Comparison of ENCODE assay signal across 10 mouse cellular contexts in the genomic region with DNA sequence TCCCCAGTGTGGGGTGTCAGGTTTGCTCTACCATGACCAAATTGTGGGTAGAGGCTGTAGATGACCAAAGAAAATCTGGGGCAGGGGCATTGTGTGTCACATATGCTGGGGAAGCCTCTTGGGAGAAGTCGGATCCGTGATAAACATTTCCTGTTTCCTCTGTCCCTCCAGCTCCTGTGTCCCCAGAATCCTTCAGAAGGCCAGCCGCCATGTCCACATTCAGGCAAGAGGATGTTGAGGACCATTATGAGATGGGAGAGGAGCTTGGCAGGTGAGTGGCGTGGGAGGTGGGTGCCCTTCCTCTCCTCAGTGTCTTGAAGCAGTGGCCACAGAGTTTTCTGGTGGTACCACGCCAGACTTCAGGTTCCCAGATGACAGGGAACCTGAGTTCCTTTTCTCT. TPM values are rescaled to one million over a fixed set of nuclear protein-coding genes. Genes with fewer than 3 reads are reported as not detected.
DNase-seq lines count a peak whose midpoint lies in the region; ATAC-seq and TF ChIP-seq lines count a peak whose summit lies in the region.
"Had no signal": no experiment of that assay in that cellular context is flagged by ENCODE, and none has a peak within 500 bp of the region (broad histone marks: within the 10 kb centered on the region; RNA-seq: fewer than 3 reads in every experiment).

A gene (minus strand): TSS at position 45 of the 400 bp plus-strand sequence.

- peak within 1 kb of the TSS; percentile 75 for H3K9ac ChIP-seq in embryonic facial prominence, embryonic 14.5 days (ENCODE audit: low read depth, low read length)
- H3K9ac ChIP-seq in intestine, embryonic 16.5 days (ENCODE audit: low read depth, low read length) = peak within 1 kb of the TSS; percentile 80
- H3K9ac ChIP-seq in neural tube, embryonic 14.5 days (replicated peaks; ENCODE audit: low read depth, low read length) = peak within 1 kb of the TSS; percentile 64

- 85% methylated on average over 5 of the region's 5 CpGs for WGBS in embryonic facial prominence, embryonic 14.5 days
- WGBS in intestine, embryonic 16.5 days = 78% methylated on average over 5 of the region's 5 CpGs
- WGBS in neural tube, embryonic 14.5 days = 86% methylated on average over 5 of the region's 5 CpGs

- peak within 1 kb of the TSS; percentile 93 for H3K27ac ChIP-seq in left cerebral cortex, adult 2 months
- peak within 1 kb of the TSS; percentile 77 for H3K27ac ChIP-seq in embryonic facial prominence, embryonic 14.5 days (replicated peaks; ENCODE audit: low read depth, low read length)
- peak within 1 kb of the TSS; percentile 84 for H3K27ac ChIP-seq in intestine, embryonic 16.5 days (ENCODE audit: low read length)
- peak within 1 kb of the TSS; percentile 88 for H3K27ac ChIP-seq in neural tube, embryonic 14.5 days (ENCODE audit: low read depth, low read length)

- no peak for TF ChIP-seq CTCF in left cerebral cortex, adult 2 months (IDR thresholded peaks at IDR 0.05)

- peak within 1 kb of the TSS; percentile 66 for H3K4me2 ChIP-seq in embryonic facial prominence, embryonic 14.5 days (ENCODE audit: low read depth, low read length)
- peak within 1 kb of the TSS; percentile 63 for H3K4me2 ChIP-seq in intestine, embryonic 16.5 days (ENCODE audit: low read depth, low read length)
- H3K4me2 ChIP-seq in neural tube, embryonic 14.5 days (ENCODE audit: low read depth, low read length) = peak within 1 kb of the TSS; percentile 62

- intact Hi-C loops in left cerebral cortex, adult 2 months (cut with DNase I) = loop anchor here (1.0 kb wide), 1 partner anchor 8 kb away; no protein-coding TSS in a partner anchor

- ATAC-seq in embryonic facial prominence, embryonic 14.5 days (ENCODE audit: low read depth) = no peak
- no peak for ATAC-seq in intestine, embryonic 16.5 days
- ATAC-seq in neural tube, embryonic 14.5 days (ENCODE audit: low read depth) = no peak

- peak within 1 kb of the TSS; percentile 65 for H3K4me3 ChIP-seq in left cerebral cortex, adult 2 months
- H3K4me3 ChIP-seq in embryonic facial prominence, embryonic 14.5 days (ENCODE audit: low read depth, low read length) = peak within 1 kb of the TSS; percentile 56
- peak within 1 kb of the TSS; percentile 69 for H3K4me3 ChIP-seq in intestine, embryonic 16.5 days (ENCODE audit: low read length)
- H3K4me3 ChIP-seq in neural tube, embryonic 14.5 days (ENCODE audit: low read depth, low read length) = peak within 1 kb of the TSS; percentile 66

- no peaks in the 10 kb centered on the region for H3K9me3 ChIP-seq in embryonic facial prominence, embryonic 14.5 days (ENCODE audit: control insufficient read depth, low read length)
- no peaks in the 10 kb centered on the region for H3K9me3 ChIP-seq in intestine, embryonic 16.5 days (ENCODE audit: control insufficient read depth, low read length)
- no peaks in the 10 kb centered on the region for H3K9me3 ChIP-seq in neural tube, embryonic 14.5 days (ENCODE audit: control insufficient read depth, low read length)

- no peak for DNase-seq in left cerebral cortex, adult 2 months (ENCODE audit: extremely low spot score in 1 of 2, low spot score in 2 of 2)
- DNase-seq in left cerebral cortex, adult 11 months (ENCODE audit: low spot score) = no peak
- DNase-seq in embryonic facial prominence, embryonic 14.5 days (ENCODE audit: low spot score) = no peak
- no peak for DNase-seq in layer of hippocampus, postnatal 10 days (ENCODE audit: low spot score in 2 of 2)
- no peak for DNase-seq in natural killer cell, adult 2 months (ENCODE audit: low spot score in 2 of 2)
- DNase-seq in cerebellum, adult 9-11 months = no peak
- DNase-seq: kidney, postnatal 4 days; thymus, postnatal 36 days had no signal

- H3K27me3 ChIP-seq in embryonic facial prominence, embryonic 14.5 days (replicated peaks; ENCODE audit: control insufficient read depth, insufficient read depth, low read length) = no peaks in the 10 kb centered on the region
- H3K27me3 ChIP-seq in intestine, embryonic 16.5 days (replicated peaks; ENCODE audit: control insufficient read depth, insufficient read depth, low read length) = no peaks in the 10 kb centered on the region
- H3K27me3 ChIP-seq in neural tube, embryonic 14.5 days (ENCODE audit: control insufficient read depth, insufficient read depth, low read length) = no peaks in the 10 kb centered on the region

- no peaks in the 10 kb centered on the region for H3K4me1 ChIP-seq in embryonic facial prominence, embryonic 14.5 days (ENCODE audit: control insufficient read depth, insufficient read depth, low read length)
- peaks cover 34% of the 10 kb centered on the region for H3K4me1 ChIP-seq in intestine, embryonic 16.5 days (ENCODE audit: control insufficient read depth, insufficient read depth, low read length)
- peaks cover 7% of the 10 kb centered on the region for H3K4me1 ChIP-seq in neural tube, embryonic 14.5 days (ENCODE audit: control insufficient read depth, insufficient read depth, low read length)

- peaks cover 73% of the 10 kb centered on the region for H3K36me3 ChIP-seq in embryonic facial prominence, embryonic 14.5 days (ENCODE audit: control insufficient read depth, insufficient read depth, low read length)
- H3K36me3 ChIP-seq in intestine, embryonic 16.5 days (ENCODE audit: control insufficient read depth, insufficient read depth, low read length) = peaks cover 39% of the 10 kb centered on the region
- H3K36me3 ChIP-seq in neural tube, embryonic 14.5 days (ENCODE audit: control insufficient read depth, insufficient read depth, low read length) = peaks cover 42% of the 10 kb centered on the region

RNA-seq across cellular contexts. Expression of the gene that starts here (rescaled TPM):
- total RNA-seq in left cerebral cortex, adult 2 months (2021) = not detected
- not detected in 2 replicates for polyA plus RNA-seq in embryonic facial prominence, embryonic 14.5 days (2014; fragmentation: Nextera tagmentation; extraction: Ambion mirVana)
- not detected in 2 replicates for polyA plus RNA-seq in intestine, embryonic 16.5 days (2015; fragmentation: Nextera tagmentation; extraction: Ambion mirVana)
- polyA plus RNA-seq in neural tube, embryonic 14.5 days (2014; fragmentation: Nextera tagmentation; extraction: Ambion mirVana) = not detected in 2 replicates
- total RNA-seq in layer of hippocampus, postnatal 10 days (2021) = not detected
